Mouse (Mus musculus) layer of hippocampus, adult 18-20 months (tissue): ENCODE data around the gene Grip1. TPM values are rescaled to one million over a fixed set of nuclear protein-coding genes. Genes with fewer than 3 reads are reported as not detected.
A peak's percentile ranks its signal among the peaks of the same experiment; 100 is the strongest.

Experiments
- DNase-seq, 2 experiments: peaks; one replicate each; pipeline ENCODE4 v3.0.0; 2022; ENCODE audit warnings: low spot score in 2 of 2
- total RNA-seq, 2 experiments: library from RNA; stranded (reverse); gene quantifications; 2 replicates each; pipeline ENCODE4 v1.2.3; 2021

Gene Grip1
- total RNA-seq, 2 experiments from 2014 or later: 23.3 to 25.4 TPM

- no peak for DNase-seq
Measured at GRCm38 (mm10) chr10:119457121-119457520, 3.5 kb downstream of the Grip1 start.

GRCm38 (mm10) chr10:119458991-119459390 lies 5.4 kb downstream of the Grip1 start:
- no peak for DNase-seq

GRCm38 (mm10) chr10:119463345-119463744 lies 9.7 kb downstream of the Grip1 start:
- DNase-seq: no peak

- no peak for DNase-seq
Measured at GRCm38 (mm10) chr10:119463793-119464192, 10.2 kb downstream of the Grip1 start.

- DNase-seq: no peak
Measured at GRCm38 (mm10) chr10:119467976-119468375, 14.3 kb downstream of the Grip1 start.

DNA sequence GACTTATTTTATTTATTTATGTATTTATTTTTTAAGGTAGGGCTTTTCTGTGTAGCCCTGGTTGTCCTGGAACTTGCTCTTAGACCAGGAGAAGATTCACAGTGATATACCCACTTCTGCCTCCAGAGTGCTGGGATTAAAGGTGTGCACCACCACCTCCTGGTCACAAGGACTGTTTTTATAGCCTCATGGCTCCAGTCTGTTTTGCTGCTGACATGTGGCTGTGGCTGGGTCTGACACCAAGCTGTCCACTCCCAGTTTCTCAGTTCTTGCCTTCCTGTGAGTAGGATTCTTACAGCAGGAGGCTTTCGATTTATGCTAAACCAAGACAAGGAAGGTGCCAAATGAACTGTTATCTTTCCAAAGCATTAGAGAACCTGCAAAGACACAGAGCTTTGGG lies 16.5 kb downstream of the Grip1 start:
- no peak for DNase-seq

- DNase-seq: no peak
Measured at GRCm38 (mm10) chr10:119475166-119475565, 21.5 kb downstream of the Grip1 start.

DNA sequence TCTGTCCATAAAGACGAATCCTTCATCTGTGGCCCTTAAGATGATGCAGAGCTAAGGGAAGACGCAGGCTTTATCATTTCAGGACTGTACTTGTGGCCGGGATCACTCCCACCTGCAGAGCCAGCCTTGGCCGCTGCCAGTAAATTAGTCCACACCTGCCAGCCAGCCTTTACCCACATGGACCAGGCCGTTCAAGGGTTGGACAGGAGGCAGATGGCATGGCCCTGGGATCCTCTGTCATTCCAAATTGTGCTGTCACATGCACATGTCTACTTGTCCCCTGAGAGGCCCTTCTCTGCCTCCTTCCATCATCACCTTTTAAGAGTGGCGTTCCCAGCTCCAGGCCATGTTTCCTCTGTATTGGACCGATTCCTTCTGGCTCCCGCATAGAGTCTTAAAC lies 24.0 kb downstream of the Grip1 start:
- no peak for DNase-seq

GRCm38 (mm10) chr10:119483068-119483705 lies 29.6 kb downstream of the Grip1 start:
- DNase-seq: no peak

GRCm38 (mm10) chr10:119483766-119484165 lies 30.1 kb downstream of the Grip1 start:
- no peak for DNase-seq

DNA sequence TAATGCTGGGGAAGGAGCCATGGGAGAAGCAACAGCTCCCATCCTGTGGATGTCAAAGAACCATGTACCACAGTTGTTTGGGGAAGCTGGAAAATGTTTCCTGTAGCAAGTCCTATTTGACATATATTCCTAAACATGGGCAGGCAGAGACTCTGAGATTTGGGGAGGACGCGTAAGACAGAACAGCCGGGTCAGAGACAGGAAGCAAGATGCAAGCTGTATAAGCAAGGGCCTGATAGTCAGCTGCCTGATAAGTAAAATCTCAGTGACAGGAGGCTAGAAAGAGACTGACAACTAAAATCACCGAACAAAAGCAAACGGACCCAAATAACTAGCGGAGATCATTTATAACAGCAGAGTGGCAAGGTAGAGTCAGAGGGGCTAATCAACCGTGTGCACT lies 33.3 kb downstream of the Grip1 start:
- DNase-seq: no peak

DNA sequence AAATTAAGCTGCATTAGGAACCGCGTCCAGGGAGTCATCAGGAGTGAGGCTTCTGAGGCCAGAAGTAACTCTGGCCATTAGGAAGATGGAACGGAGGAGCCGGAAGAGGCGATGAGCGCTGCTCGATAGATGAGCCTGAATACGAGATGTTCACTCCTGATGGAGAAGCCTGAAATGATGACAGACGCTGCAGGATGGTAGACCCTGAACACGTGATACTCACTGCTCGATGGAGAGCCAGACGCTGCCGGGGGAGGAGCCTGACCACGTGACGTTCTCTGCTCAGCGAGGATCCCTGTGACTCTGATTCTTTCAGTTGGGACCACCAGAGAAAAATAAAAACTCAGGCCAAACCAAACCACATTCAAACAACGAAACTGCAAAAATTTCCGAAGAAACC lies 37.2 kb downstream of the Grip1 start:
- no peak for DNase-seq

DNA sequence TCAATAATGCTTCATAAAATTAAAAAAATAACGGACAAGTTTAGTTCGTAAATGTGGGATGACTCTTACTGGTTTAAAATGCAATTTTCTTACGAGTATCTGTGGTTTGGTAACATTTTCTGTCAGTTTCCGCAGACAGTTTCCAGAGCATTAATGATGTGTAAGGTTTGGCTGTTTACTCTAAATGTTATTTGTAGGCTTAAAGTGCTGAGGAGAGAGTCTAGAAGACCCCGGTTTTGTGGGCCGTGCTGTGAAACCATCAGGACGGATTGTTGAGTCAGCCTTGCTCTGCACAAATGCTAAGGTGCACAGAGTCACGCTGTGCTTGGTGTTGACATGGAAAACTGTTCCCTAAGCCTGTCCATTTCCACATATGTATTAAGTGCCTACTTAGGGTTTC lies 41.7 kb downstream of the Grip1 start:
- no peak for DNase-seq

GRCm38 (mm10) chr10:119496221-119496620 lies 42.6 kb downstream of the Grip1 start:
- no peak for DNase-seq

DNA sequence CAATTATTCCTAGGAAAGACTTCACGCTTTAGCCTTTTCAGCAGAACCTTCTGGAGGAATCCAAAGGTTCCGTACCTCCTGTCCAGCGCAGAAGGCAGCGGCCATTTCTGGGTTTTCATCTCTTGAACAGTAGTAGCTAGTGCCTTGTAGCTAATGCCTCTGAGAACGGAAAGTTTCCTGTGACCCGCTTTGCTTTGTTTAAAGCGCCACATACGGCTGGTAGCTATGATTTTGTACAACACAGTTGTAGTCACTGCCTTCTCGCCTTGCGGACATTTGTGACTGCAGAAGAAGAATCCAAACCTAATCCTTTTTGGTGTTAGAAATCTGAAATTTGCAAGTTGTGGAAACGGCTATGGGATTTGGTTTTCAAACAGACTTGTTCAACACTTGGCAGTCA lies 68.1 kb downstream of the Grip1 start:
- no peak for DNase-seq

DNA sequence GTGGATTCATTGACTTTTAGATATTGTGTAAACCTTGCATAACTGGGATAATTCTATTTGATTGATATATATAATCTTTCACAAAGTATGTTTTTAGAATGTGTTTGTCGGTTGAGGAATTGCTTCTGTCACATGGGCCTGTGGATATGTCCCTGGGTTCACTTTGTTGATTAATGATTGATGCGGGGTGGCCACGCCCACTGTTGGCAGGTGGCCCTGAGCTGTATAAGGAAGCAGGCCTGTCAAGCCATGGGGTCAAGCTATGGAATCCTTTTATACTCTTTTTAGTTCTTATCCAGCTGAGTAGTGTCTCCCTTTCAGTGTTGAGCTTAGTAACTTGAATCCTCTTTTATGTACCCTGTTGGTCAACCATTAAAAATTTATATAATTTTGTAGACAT lies 72.1 kb downstream of the Grip1 start:
- DNase-seq: no peak

- DNase-seq: no peak
Measured at GRCm38 (mm10) chr10:119534852-119535251, 81.2 kb downstream of the Grip1 start.

- DNase-seq: no peak
Measured at GRCm38 (mm10) chr10:119541655-119542054, 88.0 kb downstream of the Grip1 start.

DNA sequence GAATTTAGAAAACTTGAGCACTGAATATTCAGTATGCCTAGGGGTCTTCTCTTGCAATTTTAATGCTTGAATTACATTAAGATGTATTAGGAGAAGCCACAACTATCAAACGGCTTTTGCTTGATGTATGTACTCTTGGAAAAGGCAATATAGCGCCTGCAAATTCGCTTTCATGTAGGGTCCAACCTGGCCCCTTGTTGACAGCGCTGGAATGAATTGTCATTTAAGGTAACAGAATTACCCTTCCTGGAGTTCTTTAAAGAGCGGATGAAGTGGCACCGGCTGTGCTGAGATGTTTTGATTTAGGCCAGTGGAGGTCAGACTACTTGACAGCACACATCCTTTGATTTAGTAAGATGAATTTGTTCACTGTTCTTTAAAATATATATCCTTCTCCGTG lies 90.1 kb downstream of the Grip1 start:
- DNase-seq: no peak

- no peak for DNase-seq
Measured at GRCm38 (mm10) chr10:119544743-119545142, 91.1 kb downstream of the Grip1 start.

GRCm38 (mm10) chr10:119547875-119548274 lies 94.2 kb downstream of the Grip1 start:
- DNase-seq: peak; percentile 11 to 66

DNA sequence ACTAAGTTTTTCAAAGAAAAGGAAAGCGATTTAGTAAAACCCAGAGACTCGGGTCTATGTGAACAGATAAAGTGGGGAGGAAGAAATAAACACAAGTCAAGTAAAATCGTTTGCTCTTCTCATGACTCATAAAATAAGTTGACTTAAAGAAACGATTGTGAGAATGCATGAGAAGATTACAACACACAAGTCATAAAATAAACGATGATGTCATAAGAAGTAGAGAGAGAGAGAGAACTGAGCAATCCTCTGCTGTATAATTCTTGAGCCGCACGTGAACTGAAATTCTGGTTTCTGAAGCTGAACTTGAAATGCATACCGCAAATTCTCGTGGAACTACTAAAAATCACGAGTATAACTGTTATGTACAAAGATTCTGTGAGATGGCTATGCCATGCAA lies 95.1 kb downstream of the Grip1 start:
- no peak for DNase-seq

GRCm38 (mm10) chr10:119550630-119551029 lies 97.0 kb downstream of the Grip1 start:
- DNase-seq: no peak

- DNase-seq: no peak
Measured at GRCm38 (mm10) chr10:119556346-119556745, 102.7 kb downstream of the Grip1 start.
